Mouse (Mus musculus) hindbrain, embryonic 13.5 days (tissue): ENCODE measurements around the gene Gbx1. TPM values are rescaled to one million over a fixed set of nuclear protein-coding genes. Genes with fewer than 3 reads are reported as not detected.

Source experiments
- ATAC-seq: fragments of 200-750 bp; cut with Nextera tagmentation; 2 replicates; pipeline ENCODE4 v1.8.0; 2017; ENCODE audit warnings: moderate TSS enrichment; ENCODE audit not compliant: low FRiP score
- H3K27ac ChIP-seq: fragments of 300-500 bp; sonication (generic); 2 replicates; pipeline ENCODE4 v1.5.1; 2015; ENCODE audit warnings: inconsistent platforms, mild to moderate bottlenecking, moderate library complexity
- H3K27me3 ChIP-seq: fragments of 300-500 bp; sonication (generic); 2 replicates; pipeline ENCODE4 v1.6.1; 2015; ENCODE audit warnings: mild to moderate bottlenecking, inconsistent platforms
- H3K36me3 ChIP-seq: fragments of 300-500 bp; sonication (generic); 2 replicates; pipeline ENCODE4 v1.6.1; 2015; ENCODE audit warnings: mild to moderate bottlenecking, inconsistent platforms
- H3K4me1 ChIP-seq: fragments of 300-500 bp; sonication (generic); replicated peaks from 2 replicates; pipeline ENCODE4 v1.6.1; 2015; ENCODE audit warnings: inconsistent platforms
- H3K4me2 ChIP-seq: fragments of 300-500 bp; sonication (generic); 2 replicates; pipeline ENCODE4 v1.6.1; 2015; ENCODE audit warnings: inconsistent platforms, mild to moderate bottlenecking, moderate library complexity
- H3K4me3 ChIP-seq: fragments of 300-500 bp; sonication (generic); 2 replicates; pipeline ENCODE4 v1.5.1; 2015; ENCODE audit warnings: mild to moderate bottlenecking, inconsistent platforms
- H3K9ac ChIP-seq: fragments of 300-500 bp; sonication (generic); 2 replicates; pipeline ENCODE4 v1.6.1; 2015; ENCODE audit warnings: mild to moderate bottlenecking, inconsistent platforms
- H3K9me3 ChIP-seq: fragments of 300-500 bp; sonication (generic); 2 replicates; pipeline ENCODE4 v1.6.1; 2016; ENCODE audit warnings: inconsistent platforms
- WGBS: fragments of 180-500 bp; shearing (Covaris S2); methylation state at CpG from one replicate; pipeline ENCODE4 v1.1.7; 2015; 5-methylcytosine and 5-hydroxymethylcytosine counted together
- polyA plus RNA-seq: library from polyadenylated mRNA; unstranded; fragments of >200 nt; fragmentation: Nextera tagmentation; extraction: Ambion mirVana; gene quantifications from 2 replicates; pipeline ENCODE4 v1.2.1, GENCODE M21; 2015

Gene Gbx1
- polyA plus RNA-seq, 1 experiment from 2014 or later, result 5.1 TPM

DNA sequence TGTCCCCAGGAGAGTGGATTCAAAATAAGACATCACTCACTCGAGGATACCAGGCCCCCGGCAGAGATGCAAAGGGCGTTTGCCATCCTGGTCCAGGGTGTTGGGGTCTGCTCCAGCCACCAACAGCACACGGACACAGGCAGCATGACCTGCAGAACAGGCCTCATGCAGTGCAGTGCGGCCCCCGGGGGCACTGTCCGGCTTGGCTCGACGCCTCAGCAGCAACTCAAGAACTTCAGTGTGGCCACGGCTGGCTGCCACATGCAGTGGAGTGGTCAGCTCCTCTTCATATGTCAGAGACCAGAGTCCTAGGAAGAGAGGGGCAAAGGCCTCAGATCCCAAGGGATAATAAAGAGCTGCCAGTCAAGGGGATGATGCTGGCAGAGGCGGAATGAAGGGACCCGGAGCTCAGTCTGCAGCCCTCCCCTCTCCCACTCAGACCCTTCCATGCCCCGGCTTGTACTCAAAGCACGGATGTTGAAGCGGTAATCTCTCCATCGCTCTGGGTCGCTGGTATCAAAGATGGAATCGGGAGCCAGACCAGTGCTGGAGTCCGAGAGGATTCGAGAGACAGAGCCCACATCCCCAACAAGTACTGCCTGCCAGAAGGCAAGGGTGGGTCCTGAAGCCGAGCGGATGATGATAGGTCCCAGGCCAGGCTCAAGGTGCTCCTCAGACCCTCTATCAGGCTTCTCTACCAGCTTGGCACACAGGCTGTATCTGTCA, 12.7 kb upstream of the Gbx1 start:
- H3K27ac ChIP-seq, result no peak overlapping the region
- H3K27me3 ChIP-seq, result peaks cover 27% of the 10 kb centered on the region
- H3K9me3 ChIP-seq, result no peaks in the 10 kb centered on the region
- no peak for ATAC-seq
- H3K9ac ChIP-seq, result no peak overlapping the region
- peaks cover 22% of the 10 kb centered on the region for H3K4me1 ChIP-seq
- WGBS, result 82% methylated on average over 22 of the region's 22 CpGs
- no peaks in the 10 kb centered on the region for H3K36me3 ChIP-seq
- no peak overlapping the region for H3K4me3 ChIP-seq
- H3K4me2 ChIP-seq, result no peak overlapping the region

DNA sequence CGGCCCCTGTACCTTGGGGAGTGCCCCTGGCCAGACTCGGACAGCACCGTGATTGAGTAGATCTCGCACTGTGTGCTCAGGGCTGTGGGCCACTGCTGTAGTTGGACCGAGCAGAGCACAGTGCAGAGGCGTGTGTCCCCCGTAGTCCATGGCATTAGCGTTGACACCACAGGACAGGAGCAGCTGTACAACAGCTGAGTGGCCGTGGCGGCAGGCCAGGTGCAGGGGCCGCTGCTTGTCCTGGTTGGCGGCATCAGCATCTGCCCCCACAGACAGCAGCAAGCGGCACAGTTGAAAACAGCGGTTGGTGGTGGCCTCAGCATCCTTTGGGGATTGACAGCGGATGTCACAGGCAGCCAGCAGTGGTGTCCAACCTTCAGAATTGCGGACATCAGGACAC, 10.6 kb upstream of the Gbx1 start:
- ATAC-seq, result no peak
- Histone ChIP-seq H3K4me3 (no peak overlapping the region), H3K9ac (no peak overlapping the region), H3K4me2 (no peak overlapping the region), H3K27ac (no peak overlapping the region), H3K27me3 (peaks cover 44% of the 10 kb centered on the region), H3K4me1 (peaks cover 22% of the 10 kb centered on the region), H3K36me3 (no peaks in the 10 kb centered on the region), H3K9me3 (no peaks in the 10 kb centered on the region)
- 64% methylated on average over 16 of the region's 16 CpGs for WGBS

DNA sequence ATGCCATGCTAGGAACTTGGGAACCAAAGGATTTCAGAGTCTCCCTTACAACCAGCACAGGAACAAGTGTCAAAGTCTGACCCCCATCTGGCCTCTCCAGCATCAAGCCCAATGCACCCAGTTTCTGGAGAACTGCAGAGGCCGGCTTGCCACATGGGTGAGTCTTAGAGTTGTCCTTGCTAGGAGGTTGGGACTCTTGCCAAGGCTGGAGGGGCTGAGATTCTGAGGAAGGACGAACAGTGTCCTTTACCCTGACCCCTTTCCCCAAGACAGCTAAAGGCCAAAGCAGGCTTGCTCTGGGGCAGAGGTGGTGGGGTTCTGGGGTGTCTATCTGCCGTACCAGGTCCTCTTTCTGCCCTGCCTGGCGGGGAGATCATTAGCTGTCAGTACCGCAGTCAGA, 9.5 kb upstream of the Gbx1 start:
- WGBS, result 71% methylated on average over 5 of the region's 5 CpGs
- peaks cover 54% of the 10 kb centered on the region for H3K27me3 ChIP-seq
- H3K9me3 ChIP-seq, result no peaks in the 10 kb centered on the region
- H3K4me2 ChIP-seq, result no peak overlapping the region
- peaks cover 22% of the 10 kb centered on the region for H3K4me1 ChIP-seq
- H3K27ac ChIP-seq, result no peak overlapping the region
- no peak for ATAC-seq
- H3K36me3 ChIP-seq, result no peaks in the 10 kb centered on the region
- no peak overlapping the region for H3K4me3 ChIP-seq
- H3K9ac ChIP-seq, result no peak overlapping the region

DNA sequence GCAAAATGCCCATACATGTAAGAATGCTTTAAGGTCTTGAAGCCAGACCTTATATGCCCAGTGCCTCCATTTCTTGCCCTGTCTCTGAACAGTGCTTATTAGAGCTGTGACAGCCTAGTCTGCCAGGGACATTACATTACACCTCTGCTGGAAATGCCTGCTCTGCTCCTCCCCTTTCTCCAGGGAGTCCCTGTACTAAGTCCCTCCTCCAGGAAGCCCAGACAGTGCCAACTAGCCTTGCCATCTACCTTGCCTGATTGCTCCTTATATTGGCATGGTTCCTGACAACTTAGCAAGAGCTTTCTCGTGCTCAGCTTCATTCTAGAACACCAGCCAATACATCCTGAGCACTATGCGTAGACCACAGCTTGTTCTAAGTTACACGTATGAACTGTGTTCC, 8.7 kb upstream of the Gbx1 start:
- no peak for ATAC-seq
- Histone ChIP-seq H3K4me1 (peaks cover 19% of the 10 kb centered on the region), H3K4me2 (no peak overlapping the region), H3K9me3 (no peaks in the 10 kb centered on the region), H3K9ac (no peak overlapping the region), H3K4me3 (no peak overlapping the region), H3K27me3 (peaks cover 62% of the 10 kb centered on the region), H3K27ac (no peak overlapping the region), H3K36me3 (no peaks in the 10 kb centered on the region)
- 86% methylated on average over 3 of the region's 3 CpGs for WGBS

DNA sequence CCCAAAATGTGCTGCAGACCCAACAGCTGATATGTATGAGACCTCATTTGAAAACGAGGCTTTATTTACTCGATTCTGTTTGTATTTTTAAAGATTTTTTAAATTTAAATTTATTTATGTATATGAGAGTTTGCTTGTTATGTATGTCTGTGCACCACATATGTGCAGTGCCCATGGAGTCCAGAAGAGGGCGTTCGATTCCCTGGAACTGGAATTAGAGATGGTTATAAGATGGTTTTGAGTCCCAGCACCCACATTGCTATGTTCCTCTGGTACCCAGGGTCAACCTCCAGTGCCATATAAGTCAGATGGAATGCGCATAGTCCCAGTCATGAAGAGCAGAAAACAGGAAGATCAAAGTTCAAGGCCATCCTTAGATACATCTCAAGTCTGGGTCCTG, 7.3 kb upstream of the Gbx1 start:
- Histone ChIP-seq H3K27ac (no peak overlapping the region), H3K27me3 (peaks cover 63% of the 10 kb centered on the region), H3K4me1 (peaks cover 21% of the 10 kb centered on the region), H3K4me3 (no peak overlapping the region), H3K9ac (no peak overlapping the region), H3K36me3 (no peaks in the 10 kb centered on the region), H3K9me3 (no peaks in the 10 kb centered on the region), H3K4me2 (no peak overlapping the region)
- no peak for ATAC-seq
- 58% methylated on average over 5 of the region's 5 CpGs for WGBS

DNA sequence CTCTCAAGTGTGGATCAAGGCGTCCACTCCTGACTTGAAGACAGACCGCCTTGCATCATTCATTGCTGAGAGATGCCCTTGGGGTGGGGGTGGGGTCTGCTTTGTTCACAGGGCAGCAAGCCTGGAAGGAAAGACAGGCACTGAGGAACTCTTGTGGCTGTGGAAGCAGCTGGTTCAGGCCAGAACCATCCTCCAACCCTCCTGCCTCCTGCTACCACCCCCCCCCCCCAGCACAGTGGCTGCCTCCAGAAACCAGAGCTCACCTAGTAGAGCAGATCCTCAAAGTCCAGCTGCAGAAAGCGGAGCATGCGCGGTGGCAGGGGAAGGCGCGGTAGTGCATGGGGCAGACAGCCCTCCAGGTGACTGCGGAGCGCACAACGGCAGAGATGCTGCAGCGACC, 6.4 kb upstream of the Gbx1 start:
- 59% methylated on average over 11 of the region's 11 CpGs for WGBS
- peaks cover 66% of the 10 kb centered on the region for H3K27me3 ChIP-seq
- H3K4me3 ChIP-seq, result no peak overlapping the region
- no peak overlapping the region for H3K27ac ChIP-seq
- no peaks in the 10 kb centered on the region for H3K36me3 ChIP-seq
- no peak overlapping the region for H3K4me2 ChIP-seq
- H3K9me3 ChIP-seq, result no peaks in the 10 kb centered on the region
- H3K4me1 ChIP-seq, result peaks cover 25% of the 10 kb centered on the region
- ATAC-seq, result no peak
- H3K9ac ChIP-seq, result no peak overlapping the region

DNA sequence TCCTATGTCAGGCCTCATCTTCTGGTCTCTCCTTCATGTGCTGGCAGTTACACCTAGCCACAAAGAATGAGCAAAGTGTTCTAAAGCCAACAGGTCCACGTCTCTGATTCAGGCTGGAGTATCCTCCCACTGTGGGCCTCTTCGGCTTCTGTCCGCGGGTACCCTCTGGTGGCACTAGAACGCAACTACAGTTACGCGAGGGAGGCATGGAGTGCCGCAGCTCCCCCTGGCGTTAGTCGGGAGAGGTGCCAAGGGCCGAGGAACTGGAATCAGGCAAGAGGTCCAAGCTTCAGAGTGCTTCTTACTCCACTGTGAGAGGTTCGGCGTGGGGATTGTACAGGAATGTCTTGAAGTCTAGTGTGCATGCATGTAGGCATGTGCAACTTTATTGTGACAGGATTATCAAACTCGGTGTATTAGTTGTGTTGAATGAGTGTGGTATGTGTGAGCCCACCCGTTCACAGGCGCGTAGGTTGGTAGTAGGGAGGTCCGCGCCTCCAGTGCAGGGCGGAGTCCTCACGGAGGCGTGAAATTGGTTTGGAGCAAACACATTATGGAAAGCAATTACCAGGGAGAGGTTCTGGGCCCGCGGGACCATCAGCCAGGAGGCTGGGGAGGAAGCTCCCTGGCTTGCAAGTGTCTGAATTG, 3.2 kb upstream of the Gbx1 start:
- peaks cover 85% of the 10 kb centered on the region for H3K27me3 ChIP-seq
- no peaks in the 10 kb centered on the region for H3K36me3 ChIP-seq
- H3K4me2 ChIP-seq, result no peak overlapping the region
- WGBS, result 17% methylated on average over 24 of the region's 24 CpGs
- peaks cover 39% of the 10 kb centered on the region for H3K4me1 ChIP-seq
- peak; percentile 55 for ATAC-seq
- no peak overlapping the region for H3K27ac ChIP-seq
- no peak overlapping the region for H3K9ac ChIP-seq
- H3K4me3 ChIP-seq, result no peak overlapping the region
- no peaks in the 10 kb centered on the region for H3K9me3 ChIP-seq

DNA sequence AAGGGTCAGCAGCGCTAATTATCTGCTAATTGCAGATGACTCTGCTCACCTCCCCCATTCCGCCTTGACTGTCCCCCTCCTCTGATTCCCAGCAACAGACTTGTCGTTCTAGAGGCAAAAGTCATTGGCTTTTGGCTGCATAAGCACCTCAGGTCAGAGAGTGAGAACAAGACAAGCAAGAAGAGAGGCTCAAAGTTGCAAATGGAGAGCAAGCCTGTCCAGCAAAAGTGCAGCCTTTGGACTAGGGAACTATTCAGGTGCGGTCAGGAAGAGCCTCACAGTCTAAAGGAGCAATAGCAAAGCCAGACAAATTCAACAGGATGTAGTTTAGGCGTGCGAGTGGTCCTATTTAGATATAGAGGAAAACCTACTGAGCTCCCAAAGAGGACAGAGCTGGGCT, 778 bp upstream of the Gbx1 start:
- Histone ChIP-seq H3K27ac (no peak overlapping the region), H3K4me2 (peak overlapping the region; percentile 5; the same call in 1 of the 2 replicates), H3K4me3 (no peak overlapping the region), H3K4me1 (peaks cover 46% of the 10 kb centered on the region), H3K9me3 (no peaks in the 10 kb centered on the region), H3K36me3 (no peaks in the 10 kb centered on the region), H3K9ac (no peak overlapping the region), H3K27me3 (peaks cover 91% of the 10 kb centered on the region)
- 12% methylated on average over 6 of the region's 6 CpGs for WGBS
- no peak for ATAC-seq

DNA sequence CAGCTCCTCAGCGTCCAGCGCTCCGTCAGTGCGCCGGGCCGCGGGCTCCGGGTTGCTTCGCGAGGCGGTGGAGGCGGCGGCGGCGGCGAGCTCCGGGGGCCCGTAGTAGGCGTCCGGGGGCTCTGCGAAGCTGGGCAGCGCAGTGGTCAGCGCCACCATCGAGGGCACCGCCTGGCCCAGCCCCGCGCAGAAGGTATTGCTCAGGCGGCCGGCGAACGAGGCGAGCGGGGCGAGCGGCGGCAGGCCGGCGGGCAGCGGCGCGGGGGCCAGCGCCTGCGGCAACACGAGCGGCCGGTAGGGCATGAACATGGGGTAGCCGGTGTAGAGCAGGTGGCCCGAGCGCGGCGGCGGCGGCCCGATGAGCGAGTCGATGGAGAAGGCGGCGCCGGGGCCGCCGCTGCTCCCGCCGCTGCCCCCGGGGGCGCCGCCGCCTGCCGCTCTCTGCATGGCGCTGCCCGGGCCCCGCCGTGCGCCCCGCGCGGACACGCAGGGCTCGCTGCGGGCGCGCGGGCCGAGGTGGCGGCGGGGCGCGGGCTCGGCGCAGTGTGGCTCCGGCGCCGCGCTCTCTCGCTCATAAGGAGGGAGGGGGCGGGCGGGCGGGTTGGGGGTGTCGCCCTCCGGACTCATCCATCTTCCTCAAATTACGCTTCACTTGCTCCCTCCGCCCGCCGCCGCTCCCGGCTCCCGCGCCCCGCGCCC, 663 bp downstream of the Gbx1 start:
- WGBS, result 0% methylated on average over 36 of the region's 109 CpGs
- peak overlapping the region; percentile 79 for H3K9ac ChIP-seq
- peak overlapping the region; percentile 55 for H3K4me3 ChIP-seq
- no peaks in the 10 kb centered on the region for H3K9me3 ChIP-seq
- H3K36me3 ChIP-seq, result no peaks in the 10 kb centered on the region
- peak; percentile 30 for ATAC-seq
- peak overlapping the region; percentile 89 for H3K4me2 ChIP-seq
- H3K4me1 ChIP-seq, result peaks cover 46% of the 10 kb centered on the region
- H3K27ac ChIP-seq, result peak overlapping the region; percentile 60
- H3K27me3 ChIP-seq, result peaks cover 90% of the 10 kb centered on the region

DNA sequence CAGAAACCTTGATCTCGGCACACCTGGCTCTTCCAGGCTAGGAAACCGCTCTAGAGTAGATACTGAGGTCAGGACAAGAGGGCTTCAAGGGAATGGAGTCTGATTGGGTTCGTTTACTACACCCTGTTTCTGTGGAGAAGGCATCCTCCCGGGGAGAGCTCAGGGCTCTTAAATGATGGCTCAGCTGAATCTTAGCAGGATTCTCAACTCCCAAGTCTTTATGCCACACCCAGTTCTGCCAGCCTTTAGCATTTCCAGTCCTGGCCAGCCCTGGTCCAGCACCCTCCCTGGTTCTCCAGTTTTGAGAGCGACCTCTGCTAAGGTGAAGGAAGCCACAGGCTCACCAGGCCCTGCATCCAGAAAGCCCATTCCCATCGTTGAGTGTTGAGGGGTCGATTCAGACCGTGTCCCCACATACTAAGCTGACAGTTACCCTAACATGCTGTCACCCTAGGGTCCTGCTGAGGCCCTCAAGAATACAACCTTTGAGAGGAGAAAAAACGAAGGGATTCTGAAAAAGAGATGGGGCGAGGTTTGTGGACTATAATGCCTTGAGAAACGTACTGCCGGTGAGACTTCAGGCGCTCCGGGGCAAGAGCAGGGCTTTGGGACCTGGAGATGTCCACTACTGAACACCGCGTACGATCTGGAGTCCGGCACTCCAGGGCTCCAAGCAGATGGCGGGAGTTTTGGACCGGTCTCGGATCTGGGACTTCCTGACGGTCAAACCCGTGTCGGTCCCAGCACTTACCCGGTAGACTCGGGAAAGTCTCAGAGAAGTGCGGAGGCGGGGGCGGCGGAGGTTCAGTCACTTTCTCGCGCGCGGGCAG, 1.4 kb downstream of the Gbx1 start:
- ATAC-seq, result 0 out of 2 replicates have a peak, but pooled peaks have one; percentile 9
- Histone ChIP-seq H3K27me3 (peaks cover 83% of the 10 kb centered on the region), H3K36me3 (no peaks in the 10 kb centered on the region), H3K27ac (peak overlapping the region; percentile 60), H3K9me3 (no peaks in the 10 kb centered on the region), H3K4me1 (peaks cover 43% of the 10 kb centered on the region), H3K4me2 (peak overlapping the region; percentile 89), H3K4me3 (peak overlapping the region; percentile 55), H3K9ac (peak overlapping the region; percentile 79)
- WGBS, result 3% methylated on average over 34 of the region's 34 CpGs

DNA sequence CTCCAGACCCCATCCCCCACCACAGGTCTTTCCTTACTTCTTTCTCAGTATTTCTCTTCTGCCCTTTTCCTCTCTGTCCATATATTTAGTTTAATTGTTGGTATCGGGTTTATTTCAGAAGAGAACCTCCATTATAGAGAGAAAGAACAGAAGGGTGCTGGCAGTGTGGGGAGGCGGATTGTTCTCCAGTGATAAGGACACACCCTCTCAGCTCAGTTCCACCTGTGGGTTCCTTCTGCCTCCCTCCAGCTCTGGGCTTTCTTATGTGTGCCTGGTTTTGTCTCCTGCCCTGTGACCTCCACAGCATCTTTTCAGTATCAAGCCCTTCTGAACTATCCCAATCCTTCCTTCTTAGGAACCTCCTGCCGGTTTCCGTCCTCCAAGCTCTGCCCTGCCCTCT, 2.5 kb downstream of the Gbx1 start:
- WGBS, result 7% methylated on average over 4 of the region's 4 CpGs
- Histone ChIP-seq H3K27me3 (peaks cover 75% of the 10 kb centered on the region), H3K4me1 (peaks cover 40% of the 10 kb centered on the region), H3K9ac (peak overlapping the region; percentile 79; the same call in 1 of the 2 replicates), H3K36me3 (no peaks in the 10 kb centered on the region), H3K27ac (no peak overlapping the region), H3K4me3 (peak overlapping the region; percentile 55), H3K4me2 (peak overlapping the region; percentile 89), H3K9me3 (no peaks in the 10 kb centered on the region)
- no peak for ATAC-seq

DNA sequence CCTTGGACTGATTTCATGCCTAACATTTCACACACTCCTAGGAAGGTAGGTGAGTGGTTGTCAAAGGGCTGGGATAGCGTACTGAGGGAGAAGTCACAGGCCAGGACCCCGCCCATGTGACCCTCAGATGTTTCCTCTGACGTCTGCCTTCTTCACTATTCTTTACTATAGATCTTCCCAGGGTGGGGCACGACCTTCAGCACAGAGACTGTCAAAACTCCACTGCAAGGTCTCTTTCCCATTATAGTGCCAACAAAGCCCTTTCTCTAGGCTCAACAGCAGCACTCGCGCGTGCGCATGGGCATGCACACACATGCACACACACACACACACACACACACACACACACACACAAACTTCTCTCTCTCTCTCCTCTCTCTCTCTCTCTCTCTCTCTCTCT, 3.2 kb downstream of the Gbx1 start:
- Histone ChIP-seq H3K4me1 (peaks cover 34% of the 10 kb centered on the region), H3K27ac (no peak overlapping the region), H3K36me3 (no peaks in the 10 kb centered on the region), H3K27me3 (peaks cover 68% of the 10 kb centered on the region), H3K4me3 (peak overlapping the region; percentile 55), H3K9ac (no peak overlapping the region), H3K4me2 (peak overlapping the region; percentile 89), H3K9me3 (no peaks in the 10 kb centered on the region)
- no peak for ATAC-seq
- 14% methylated on average over 8 of the region's 8 CpGs for WGBS
